Mouse (Mus musculus) ES-Bruce4 (cell line): Measurements from ENCODE around the gene Rbm39.

ENCODE experiments used
- CTCF ChIP-seq: IDR thresholded peaks from one replicate; pipeline ENCODE4 v1.8.1; 2011; ENCODE audit warnings: low read depth, low read length
- EP300 ChIP-seq: IDR thresholded peaks from 2 replicates; pipeline ENCODE4 v1.6.1; 2011; ENCODE audit warnings: low read depth, low read length; ENCODE audit not compliant: insufficient read depth
- POLR2A ChIP-seq: IDR thresholded peaks from one replicate; pipeline ENCODE4 v1.8.1; 2011; ENCODE audit warnings: low read length; ENCODE audit not compliant: insufficient read depth

- TF ChIP-seq CTCF (no peak), POLR2A (no peak), EP300 (no peak)
Observed at GRCm38 (mm10) chr2:156177079-156177478, 3.0 kb downstream of the Rbm39 start.
